Mouse (Mus musculus) G1E (cell line): ENCODE measurements around the gene Fzd7.

Experiments
- CTCF ChIP-seq: IDR thresholded peaks from 2 replicates; pipeline ENCODE4 v1.5.1; 2012; ENCODE audit warnings: low read depth, low read length, inconsistent platforms, mixed read lengths
- TAL1 ChIP-seq: conservative IDR thresholded peaks from 2 replicates; pipeline ENCODE4 v1.6.1; 2012; ENCODE audit warnings: low read depth, low read length, inconsistent platforms, mixed read lengths

GRCm38 (mm10) chr1:59457873-59458272, 24.4 kb upstream of the Fzd7 start:
- no peak for TF ChIP-seq TAL1
- no peak for TF ChIP-seq CTCF
